Mouse (Mus musculus): ENCODE data around the gene Ykt6. TPM values are rescaled to one million over a fixed set of nuclear protein-coding genes. Genes with fewer than 3 reads are reported as not detected.

Ykt6 gene
- polyA plus RNA-seq, 1 experiment from 2014 or later = 40.9 TPM

GRCm38 (mm10) chr11:5980108-5980507 lies 24.6 kb downstream of the Ykt6 start:
- WGBS = 84% methylated on average over 2 of the region's 2 CpGs
- TF ChIP-seq EP300 (IDR thresholded peaks at IDR 0.05) (no peak), CTCF (IDR thresholded peaks at IDR 0.05) (no peak)
- Histone ChIP-seq H3K36me3 (ENCODE audit: insufficient read depth, low read length) (no peaks in the 10 kb centered on the region), H3K4me2 (replicated peaks; ENCODE audit: low read depth, low read length) (no peak overlapping the region), H3K27ac (ENCODE audit: low read length) (no peak overlapping the region), H3K9me3 (ENCODE audit: low read length) (no peaks in the 10 kb centered on the region), H3K4me1 (ENCODE audit: insufficient read depth, low read depth, low read length) (no peaks in the 10 kb centered on the region), H3K9ac (replicated peaks; ENCODE audit: low read depth) (no peak overlapping the region), H3K4me3 (ENCODE audit: low read depth, low read length) (no peak overlapping the region), H3K27me3 (replicated peaks; ENCODE audit: insufficient read depth, low read length) (no peaks in the 10 kb centered on the region)
- DNase-seq (ENCODE audit: low spot score) (no peak), ATAC-seq (no peak)

- H3K4me3 ChIP-seq (ENCODE audit: low read depth, low read length) = no peak overlapping the region
- H3K9ac ChIP-seq (replicated peaks; ENCODE audit: low read depth) = no peak overlapping the region
- ATAC-seq (no peak), DNase-seq (ENCODE audit: low spot score) (no peak)
- H3K4me2 ChIP-seq (replicated peaks; ENCODE audit: low read depth, low read length) = no peak overlapping the region
- no peaks in the 10 kb centered on the region for H3K9me3 ChIP-seq (ENCODE audit: low read length)
- TF ChIP-seq EP300 (IDR thresholded peaks at IDR 0.05) (no peak), CTCF (IDR thresholded peaks at IDR 0.05) (no peak)
- H3K27ac ChIP-seq (ENCODE audit: low read length) = no peak overlapping the region
- 71% methylated on average over 8 of the region's 8 CpGs for WGBS
- H3K27me3 ChIP-seq (replicated peaks; ENCODE audit: insufficient read depth, low read length) = no peaks in the 10 kb centered on the region
- H3K36me3 ChIP-seq (ENCODE audit: insufficient read depth, low read length) = no peaks in the 10 kb centered on the region
- no peaks in the 10 kb centered on the region for H3K4me1 ChIP-seq (ENCODE audit: insufficient read depth, low read depth, low read length)
Measured at GRCm38 (mm10) chr11:5980561-5980960, 25.1 kb downstream of the Ykt6 start.

- no peak for TF ChIP-seq CTCF (IDR thresholded peaks at IDR 0.05)
- no peak for TF ChIP-seq EP300 (IDR thresholded peaks at IDR 0.05)
- WGBS = 72% methylated on average over 6 of the region's 7 CpGs
Measured at GRCm38 (mm10) chr11:5981323-5981722, 25.8 kb downstream of the Ykt6 start.

GRCm38 (mm10) chr11:5983629-5984028 lies 28.1 kb downstream of the Ykt6 start:
- TF ChIP-seq CTCF (IDR thresholded peaks at IDR 0.05) = no peak
- no peak for TF ChIP-seq EP300 (IDR thresholded peaks at IDR 0.05)
- Histone ChIP-seq H3K27me3 (replicated peaks; ENCODE audit: insufficient read depth, low read length) (no peaks in the 10 kb centered on the region), H3K4me1 (ENCODE audit: insufficient read depth, low read depth, low read length) (no peaks in the 10 kb centered on the region), H3K4me2 (replicated peaks; ENCODE audit: low read depth, low read length) (no peak overlapping the region), H3K9me3 (ENCODE audit: low read length) (no peaks in the 10 kb centered on the region), H3K4me3 (ENCODE audit: low read depth, low read length) (no peak overlapping the region), H3K9ac (replicated peaks; ENCODE audit: low read depth) (no peak overlapping the region), H3K27ac (ENCODE audit: low read length) (no peak overlapping the region), H3K36me3 (ENCODE audit: insufficient read depth, low read length) (no peaks in the 10 kb centered on the region)
- no peak for ATAC-seq
- WGBS = 87% methylated on average over 5 of the region's 5 CpGs
- no peak for DNase-seq (ENCODE audit: low spot score)

More at GRCm38 (mm10) chr11:5981323-5981722, 25.8 kb downstream of the Ykt6 start:
- Histone ChIP-seq H3K9me3 (ENCODE audit: low read length) (no peaks in the 10 kb centered on the region), H3K27me3 (replicated peaks; ENCODE audit: insufficient read depth, low read length) (no peaks in the 10 kb centered on the region), H3K4me3 (ENCODE audit: low read depth, low read length) (no peak overlapping the region), H3K27ac (ENCODE audit: low read length) (no peak overlapping the region), H3K36me3 (ENCODE audit: insufficient read depth, low read length) (no peaks in the 10 kb centered on the region), H3K4me2 (replicated peaks; ENCODE audit: low read depth, low read length) (no peak overlapping the region), H3K4me1 (ENCODE audit: insufficient read depth, low read depth, low read length) (no peaks in the 10 kb centered on the region), H3K9ac (replicated peaks; ENCODE audit: low read depth) (no peak overlapping the region)
- no peak for ATAC-seq
- DNase-seq (ENCODE audit: low spot score) = no peak

GRCm38 (mm10) chr11:5988126-5988525 lies 32.6 kb downstream of the Ykt6 start:
- WGBS = 66% methylated on average over 10 of the region's 10 CpGs
- no peak overlapping the region for H3K27ac ChIP-seq (ENCODE audit: low read length)
- no peak for DNase-seq (ENCODE audit: low spot score)

GRCm38 (mm10) chr11:5989954-5990593 lies 34.6 kb downstream of the Ykt6 start:
- Histone ChIP-seq H3K27ac (ENCODE audit: low read length) (no peak overlapping the region), H3K4me3 (ENCODE audit: low read depth, low read length) (no peak overlapping the region), H3K4me1 (ENCODE audit: insufficient read depth, low read depth, low read length) (no peaks in the 10 kb centered on the region), H3K36me3 (ENCODE audit: insufficient read depth, low read length) (no peaks in the 10 kb centered on the region), H3K9ac (replicated peaks; ENCODE audit: low read depth) (no peak overlapping the region), H3K27me3 (replicated peaks; ENCODE audit: insufficient read depth, low read length) (no peaks in the 10 kb centered on the region), H3K4me2 (replicated peaks; ENCODE audit: low read depth, low read length) (no peak overlapping the region), H3K9me3 (ENCODE audit: low read length) (no peaks in the 10 kb centered on the region)
- no peak for TF ChIP-seq CTCF (IDR thresholded peaks at IDR 0.05)
- no peak for TF ChIP-seq EP300 (IDR thresholded peaks at IDR 0.05)
- ATAC-seq = no peak
- WGBS = 73% methylated on average over 16 of the region's 16 CpGs
- DNase-seq (ENCODE audit: low spot score) = no peak

More at GRCm38 (mm10) chr11:5988126-5988525, 32.6 kb downstream of the Ykt6 start:
- Histone ChIP-seq H3K4me1 (ENCODE audit: insufficient read depth, low read depth, low read length) (no peaks in the 10 kb centered on the region), H3K27me3 (replicated peaks; ENCODE audit: insufficient read depth, low read length) (no peaks in the 10 kb centered on the region), H3K9me3 (ENCODE audit: low read length) (no peaks in the 10 kb centered on the region), H3K9ac (replicated peaks; ENCODE audit: low read depth) (no peak overlapping the region), H3K4me3 (ENCODE audit: low read depth, low read length) (no peak overlapping the region), H3K4me2 (replicated peaks; ENCODE audit: low read depth, low read length) (no peak overlapping the region), H3K36me3 (ENCODE audit: insufficient read depth, low read length) (no peaks in the 10 kb centered on the region)
- no peak for ATAC-seq
- TF ChIP-seq CTCF (IDR thresholded peaks at IDR 0.05) = no peak
- no peak for TF ChIP-seq EP300 (IDR thresholded peaks at IDR 0.05)
